Mouse (Mus musculus) left cerebral cortex, adult 11 months (tissue): ENCODE data around the gene Vmn2r101.

Experiments
- DNase-seq: peaks from one replicate; pipeline ENCODE4 v3.0.0; 2022; ENCODE audit warnings: low spot score

Vmn2r101 gene

GRCm38 (mm10) chr17:19576927-19577326 lies at the start of gene Vmn2r101:
Gene Vmn2r101, plus strand, starts transcription at chr17:19577227.
- DNase-seq = no peak

DNA sequence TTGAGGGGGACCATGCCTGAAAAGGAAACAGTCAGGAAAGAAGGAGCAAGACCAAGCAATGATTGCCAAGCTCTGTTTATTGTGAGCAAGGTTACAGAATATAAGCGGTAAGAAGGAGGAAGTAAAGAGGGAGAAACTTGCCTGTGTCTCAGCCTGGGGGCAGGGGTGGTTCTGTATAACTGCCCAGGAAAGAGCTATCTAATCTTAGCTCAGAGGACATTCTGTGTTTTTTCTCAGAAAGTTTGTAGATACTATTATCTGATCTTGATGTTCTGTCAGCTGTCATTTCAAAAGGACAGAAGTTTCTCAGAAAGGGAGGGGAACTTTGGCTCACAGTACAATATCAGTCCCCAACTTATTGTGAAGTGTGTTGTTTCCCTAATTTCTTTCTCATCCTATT lies 52.3 kb downstream of the Vmn2r101 start:
- DNase-seq = no peak

GRCm38 (mm10) chr17:19658447-19658846 lies 81.4 kb downstream of the Vmn2r101 start:
- DNase-seq = no peak

- no peak for DNase-seq
Measured at GRCm38 (mm10) chr17:19660028-19660427, 83.0 kb downstream of the Vmn2r101 start, which contains the start of gene Vmn2r102. Gene Vmn2r102, plus strand, starts transcription at chr17:19660328.
